Mouse (Mus musculus) limb, embryonic 15.5 days (tissue): ENCODE data around the gene Mfsd14a. TPM values are rescaled to one million over a fixed set of nuclear protein-coding genes. Genes with fewer than 3 reads are reported as not detected.
"Not testable (repeated sequence)": the region's sequence is repeated elsewhere in the genome, so short reads cannot be mapped to it uniquely, and the experiment has no call there.

Experiments
- ATAC-seq: fragments of 200-750 bp; cut with Nextera tagmentation; 2 replicates; pipeline ENCODE4 v1.8.0; 2017; ENCODE audit warnings: low read depth, moderate TSS enrichment; ENCODE audit not compliant: insufficient number of reproducible peaks, low FRiP score, low TSS enrichment
- H3K27ac ChIP-seq: fragments of 300-500 bp; sonication (generic); 2 replicates; pipeline ENCODE4 v1.5.1; 2015; ENCODE audit warnings: moderate library complexity, mild to moderate bottlenecking, inconsistent platforms
- H3K27me3 ChIP-seq: fragments of 300-500 bp; sonication (generic); 2 replicates; pipeline ENCODE4 v1.6.1; 2015; ENCODE audit warnings: inconsistent platforms
- H3K36me3 ChIP-seq: fragments of 300-500 bp; sonication (generic); 2 replicates; pipeline ENCODE4 v1.6.1; 2015; ENCODE audit warnings: inconsistent platforms
- H3K4me1 ChIP-seq: fragments of 300-500 bp; sonication (generic); 2 replicates; pipeline ENCODE4 v1.6.1; 2015; ENCODE audit warnings: inconsistent platforms
- H3K4me2 ChIP-seq: fragments of 300-500 bp; sonication (generic); 2 replicates; pipeline ENCODE4 v1.6.1; 2015; ENCODE audit warnings: mild to moderate bottlenecking, inconsistent platforms
- H3K4me3 ChIP-seq: fragments of 300-500 bp; sonication (generic); 2 replicates; pipeline ENCODE4 v1.5.1; 2015; ENCODE audit warnings: mild to moderate bottlenecking, inconsistent platforms
- H3K9ac ChIP-seq: fragments of 300-500 bp; sonication (generic); 2 replicates; pipeline ENCODE4 v1.6.1; 2015; ENCODE audit warnings: inconsistent platforms
- H3K9me3 ChIP-seq: fragments of 300-500 bp; sonication (generic); 2 replicates; pipeline ENCODE4 v1.6.1; 2016; ENCODE audit warnings: inconsistent platforms
- WGBS: fragments of 180-500 bp; shearing (Covaris S2); methylation state at CpG from one replicate; pipeline ENCODE4 v1.1.7; 2015; 5-methylcytosine and 5-hydroxymethylcytosine counted together
- polyA plus RNA-seq: library from polyadenylated mRNA; unstranded; fragments of >200 nt; fragmentation: Nextera tagmentation; extraction: Ambion mirVana; gene quantifications from 2 replicates; pipeline ENCODE4 v1.2.1, GENCODE M21; 2015

The Mfsd14a gene
- polyA plus RNA-seq, 1 experiment from 2014 or later = 75.1 TPM

DNA sequence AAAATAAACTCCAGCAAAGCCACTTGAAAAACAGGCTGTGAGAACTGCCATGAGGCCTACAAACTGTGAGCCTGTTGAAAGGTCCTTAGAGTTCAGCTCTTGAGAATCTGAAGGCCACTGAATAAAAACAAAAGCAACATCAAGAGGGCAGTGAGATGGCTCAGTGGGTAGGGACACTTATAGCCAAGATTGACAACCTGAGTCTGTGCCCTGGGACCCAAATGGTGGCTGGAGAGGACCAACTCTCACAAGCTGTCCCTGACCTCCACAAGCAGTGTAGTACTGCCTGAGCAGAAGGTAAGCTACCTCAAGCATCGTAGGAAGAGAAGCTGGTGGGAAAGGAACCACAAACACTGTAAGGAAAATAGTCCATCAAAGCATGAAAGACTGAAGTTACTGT is 18.7 kb upstream of the Mfsd14a start, which contains the start of gene Gm43191:
Gene Gm43191 (minus strand): TSS at position 101 of the 400 bp plus-strand sequence.
- no peaks in the 10 kb centered on the region for H3K4me1 ChIP-seq
- ATAC-seq = no peak
- H3K36me3 ChIP-seq = peaks cover 22% of the 10 kb centered on the region
- H3K4me3 ChIP-seq = no peak within 1 kb of the TSS
- no peak within 1 kb of the TSS for H3K27ac ChIP-seq
- H3K9ac ChIP-seq = no peak within 1 kb of the TSS
- no peak within 1 kb of the TSS for H3K4me2 ChIP-seq
- no peaks in the 10 kb centered on the region for H3K9me3 ChIP-seq
- H3K27me3 ChIP-seq = no peaks in the 10 kb centered on the region
- 97% methylated on average over 1 of the region's 1 CpGs for WGBS

- not testable (repeated sequence) for ATAC-seq, H3K9me3 ChIP-seq, H3K4me3 ChIP-seq, H3K4me1 ChIP-seq, H3K9ac ChIP-seq, H3K27me3 ChIP-seq, H3K27ac ChIP-seq, H3K36me3 ChIP-seq, H3K4me2 ChIP-seq
- WGBS = 88% methylated on average over 9 of the region's 9 CpGs
Measured at GRCm38 (mm10) chr3:116664281-116664680, 1.8 kb upstream of the Mfsd14a start.

- H3K9ac ChIP-seq = peak overlapping the region; percentile 95
- H3K27me3 ChIP-seq = no peaks in the 10 kb centered on the region
- peak overlapping the region; percentile 95 for H3K27ac ChIP-seq
Measured at GRCm38 (mm10) chr3:116661870-116662414, 535 bp downstream of the Mfsd14a start.

GRCm38 (mm10) chr3:116661288-116661869 is 1.1 kb downstream of the Mfsd14a start:
- H3K36me3 ChIP-seq = no peaks in the 10 kb centered on the region

More at GRCm38 (mm10) chr3:116661870-116662414, 535 bp downstream of the Mfsd14a start:
- Histone ChIP-seq H3K4me1 (peaks cover 8% of the 10 kb centered on the region), H3K4me2 (peak overlapping the region; percentile 57), H3K9me3 (no peaks in the 10 kb centered on the region), H3K4me3 (peak overlapping the region; percentile 97), H3K36me3 (no peaks in the 10 kb centered on the region)
- peak; percentile 86 for ATAC-seq
- WGBS = under 1% methylated on average over 67 of the region's 68 CpGs

DNA sequence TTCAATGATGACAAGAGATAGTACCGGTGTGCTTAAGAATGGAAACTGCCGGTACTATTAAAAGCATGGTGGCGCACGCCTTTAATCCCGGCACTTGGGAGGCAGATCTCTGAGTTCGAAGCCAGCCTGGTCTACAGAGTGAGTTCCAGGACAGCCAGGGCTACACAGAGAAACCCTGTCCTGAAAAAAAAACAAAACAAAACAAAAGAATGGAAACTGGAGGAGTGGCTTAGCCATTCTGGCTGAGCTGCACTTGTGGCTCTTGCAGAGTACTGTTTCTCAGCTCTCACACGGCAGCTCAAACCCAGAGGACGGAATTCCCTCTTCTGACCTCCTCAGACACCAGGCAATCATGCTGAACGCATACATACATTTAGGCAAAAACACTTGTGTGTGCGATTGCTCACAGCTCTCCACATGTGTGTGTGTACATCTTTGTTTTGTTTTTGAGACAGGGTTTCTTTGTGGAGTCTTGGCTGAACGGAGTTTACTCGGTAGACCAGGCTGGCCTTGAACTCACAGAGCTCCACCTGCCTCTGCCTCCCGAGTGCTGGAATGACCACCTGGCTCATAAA is 2.5 kb downstream of the Mfsd14a start:
- 79% methylated on average over 13 of the region's 13 CpGs for WGBS
- Histone ChIP-seq H3K9ac (no peak overlapping the region), H3K36me3 (no peaks in the 10 kb centered on the region), H3K27ac (no peak overlapping the region), H3K4me2 (no peak overlapping the region), H3K27me3 (no peaks in the 10 kb centered on the region), H3K4me1 (peaks cover 8% of the 10 kb centered on the region), H3K9me3 (no peaks in the 10 kb centered on the region), H3K4me3 (no peak overlapping the region)
- ATAC-seq = no peak

More at GRCm38 (mm10) chr3:116661288-116661869, 1.1 kb downstream of the Mfsd14a start:
- Histone ChIP-seq H3K9me3 (no peaks in the 10 kb centered on the region), H3K27me3 (no peaks in the 10 kb centered on the region), H3K4me1 (peaks cover 8% of the 10 kb centered on the region), H3K4me3 (peak overlapping the region; percentile 97), H3K27ac (peak overlapping the region; percentile 95), H3K9ac (peak overlapping the region; percentile 95), H3K4me2 (peak overlapping the region; percentile 57)
- 3% methylated on average over 16 of the region's 16 CpGs for WGBS
- no peak for ATAC-seq

- ATAC-seq = no peak
- Histone ChIP-seq H3K27me3 (no peaks in the 10 kb centered on the region), H3K4me3 (no peak overlapping the region), H3K4me1 (peaks cover 8% of the 10 kb centered on the region), H3K9ac (no peak overlapping the region), H3K4me2 (no peak overlapping the region), H3K27ac (no peak overlapping the region), H3K9me3 (no peaks in the 10 kb centered on the region), H3K36me3 (no peaks in the 10 kb centered on the region)
- WGBS = 60% methylated on average over 15 of the region's 15 CpGs
Measured at GRCm38 (mm10) chr3:116658928-116659565, 3.4 kb downstream of the Mfsd14a start.

GRCm38 (mm10) chr3:116656184-116656965 is 6.1 kb downstream of the Mfsd14a start:
- Histone ChIP-seq H3K4me1 (peaks cover 11% of the 10 kb centered on the region), H3K4me2 (no peak overlapping the region), H3K27ac (no peak overlapping the region), H3K36me3 (no peaks in the 10 kb centered on the region), H3K9me3 (no peaks in the 10 kb centered on the region), H3K9ac (no peak overlapping the region), H3K4me3 (no peak overlapping the region), H3K27me3 (no peaks in the 10 kb centered on the region)
- ATAC-seq = no peak
- 77% methylated on average over 7 of the region's 7 CpGs for WGBS

- not testable (repeated sequence) for H3K27ac ChIP-seq, H3K9me3 ChIP-seq, H3K4me2 ChIP-seq, H3K4me3 ChIP-seq, ATAC-seq, H3K9ac ChIP-seq, H3K4me1 ChIP-seq, H3K27me3 ChIP-seq
- H3K36me3 ChIP-seq = peaks cover 14% of the 10 kb centered on the region
- 95% methylated on average over 11 of the region's 11 CpGs for WGBS
Measured at GRCm38 (mm10) chr3:116654051-116654450, 8.4 kb downstream of the Mfsd14a start.

DNA sequence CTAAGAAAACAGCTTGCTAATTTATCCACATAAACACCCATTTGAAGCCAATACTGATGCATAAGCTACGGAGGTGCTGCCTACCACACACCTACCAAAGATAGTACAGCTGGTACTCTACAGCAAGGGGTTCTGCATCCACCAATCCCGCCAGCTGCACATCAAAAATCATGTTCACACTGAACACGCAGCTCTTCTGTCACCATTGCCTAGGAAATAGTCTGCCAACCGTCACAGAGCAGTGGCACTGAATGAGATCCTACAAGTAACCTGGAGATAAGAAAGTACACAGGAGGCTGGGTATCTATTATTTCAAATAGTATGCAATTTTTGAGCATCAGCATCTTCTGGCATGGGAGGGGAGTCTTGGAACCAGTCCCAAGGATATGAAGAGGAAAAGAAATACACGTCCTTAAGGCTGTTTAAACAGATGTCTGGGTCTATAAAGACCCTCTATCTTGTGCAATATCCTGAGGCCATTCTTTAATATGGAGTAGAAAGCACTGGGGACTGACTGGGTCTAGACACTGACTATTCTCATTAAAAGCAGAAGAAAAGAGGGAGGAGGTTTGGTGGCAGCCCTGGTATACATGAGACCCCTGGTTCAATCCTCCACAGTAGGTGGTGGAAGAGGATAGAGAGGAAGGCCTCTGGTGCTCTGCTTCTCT is 9.1 kb downstream of the Mfsd14a start:
- H3K27ac ChIP-seq = no peak overlapping the region
- H3K4me1 ChIP-seq = peaks cover 2% of the 10 kb centered on the region; the same call in 1 of the 2 replicates
- no peak overlapping the region for H3K4me2 ChIP-seq
- H3K27me3 ChIP-seq = no peaks in the 10 kb centered on the region
- ATAC-seq = no peak
- no peaks in the 10 kb centered on the region for H3K9me3 ChIP-seq
- no peak overlapping the region for H3K9ac ChIP-seq
- H3K36me3 ChIP-seq = peaks cover 18% of the 10 kb centered on the region
- no peak overlapping the region for H3K4me3 ChIP-seq
- WGBS = 70% methylated on average over 5 of the region's 5 CpGs

GRCm38 (mm10) chr3:116652033-116652446 is 10.4 kb downstream of the Mfsd14a start:
- 71% methylated on average over 3 of the region's 3 CpGs for WGBS
- no peak overlapping the region for H3K4me2 ChIP-seq
- H3K27me3 ChIP-seq = no peaks in the 10 kb centered on the region
- no peak overlapping the region for H3K9ac ChIP-seq
- ATAC-seq = no peak
- no peak overlapping the region for H3K27ac ChIP-seq
- no peak overlapping the region for H3K4me3 ChIP-seq
- H3K36me3 ChIP-seq = peaks cover 25% of the 10 kb centered on the region
- H3K4me1 ChIP-seq = peaks cover 2% of the 10 kb centered on the region; the same call in 1 of the 2 replicates
- H3K9me3 ChIP-seq = no peaks in the 10 kb centered on the region

DNA sequence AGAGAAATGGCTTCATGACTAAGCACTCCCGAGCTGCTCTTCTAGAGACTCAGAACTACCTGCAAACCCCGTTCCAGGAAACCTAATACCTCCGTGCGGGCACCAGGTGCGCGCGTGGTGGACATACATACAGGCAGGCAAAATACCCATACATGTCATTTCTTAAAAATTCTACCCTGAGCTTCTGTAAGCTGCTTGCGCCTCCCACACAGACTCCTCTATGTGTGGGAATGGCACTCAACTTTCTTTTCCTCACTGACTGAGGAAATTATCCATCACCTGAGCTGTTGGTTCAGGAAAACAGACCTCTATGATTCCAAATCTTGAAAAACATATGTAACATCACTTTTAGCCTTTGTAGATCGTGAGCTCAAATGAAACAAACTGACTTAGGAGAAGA is 11.8 kb downstream of the Mfsd14a start:
- WGBS = 92% methylated on average over 9 of the region's 9 CpGs
- H3K9ac ChIP-seq = no peak overlapping the region
- H3K27ac ChIP-seq = no peak overlapping the region
- no peaks in the 10 kb centered on the region for H3K27me3 ChIP-seq
- H3K4me2 ChIP-seq = no peak overlapping the region
- H3K9me3 ChIP-seq = no peaks in the 10 kb centered on the region
- H3K4me1 ChIP-seq = peaks cover 2% of the 10 kb centered on the region; the same call in 1 of the 2 replicates
- H3K4me3 ChIP-seq = no peak overlapping the region
- ATAC-seq = no peak
- H3K36me3 ChIP-seq = peaks cover 38% of the 10 kb centered on the region
